Mouse (Mus musculus) CH12.LX (cell line): ENCODE measurements around the gene Gm853. TPM values are rescaled to one million over a fixed set of nuclear protein-coding genes. Genes with fewer than 3 reads are reported as not detected.
"Not testable (repeated sequence)": the region's sequence is repeated elsewhere in the genome, so short reads cannot be mapped to it uniquely, and the experiment has no call there.

Experiments used
- DNase-seq: peaks from one replicate; pipeline ENCODE4 v3.0.0-alpha.2; 2013; ENCODE audit errors: extremely low read depth
- H3K27ac ChIP-seq: 2 replicates; pipeline ENCODE4 v1.5.1; 2012; ENCODE audit warnings: low read depth, mild to moderate bottlenecking, control low read depth, moderate library complexity; ENCODE audit not compliant: insufficient read depth
- H3K27me3 ChIP-seq: replicated peaks from 2 replicates; pipeline ENCODE3; 2012; ENCODE audit warnings: inconsistent platforms
- H3K36me3 ChIP-seq, 2 experiments: replicated peaks in 1 of 2; 2 replicates each; pipeline versions ENCODE3 to v1.6.1; 2012; ENCODE audit warnings: inconsistent platforms in 1 of 2, low read length in 1 of 2, mild to moderate bottlenecking in 1 of 2, mixed read lengths in 1 of 2, moderate library complexity in 1 of 2; ENCODE audit not compliant: control insufficient read depth in 1 of 2, insufficient read depth in 1 of 2
- H3K4me1 ChIP-seq, 2 experiments: 2 replicates each; pipeline ENCODE4 v1.6.1; 2012; ENCODE audit warnings: inconsistent platforms in 1 of 2, moderate library complexity in 1 of 2; ENCODE audit not compliant: insufficient read depth in 2 of 2, control insufficient read depth in 1 of 2
- H3K4me2 ChIP-seq: 2 replicates; pipeline ENCODE4 v1.6.1; 2012; ENCODE audit warnings: low read depth, mild to moderate bottlenecking, control low read depth; ENCODE audit not compliant: poor library complexity, insufficient read depth, severe bottlenecking
- H3K4me3 ChIP-seq, 3 experiments: fragments of 150-350 bp in 1 of 3; sonication (generic) in 1 of 3; replicated peaks in 1 of 3; 2 replicates each; pipeline versions ENCODE3 to v1.5.1; 2011 to 2012; ENCODE audit warnings: low read depth in 2 of 3, low read length in 2 of 3, mild to moderate bottlenecking in 2 of 3, moderate library complexity in 2 of 3, control low read depth in 1 of 3, improper control_type of control experiment in 1 of 3, inconsistent platforms in 1 of 3, mixed read lengths in 1 of 3; ENCODE audit not compliant: poor library complexity in 1 of 3
- H3K79me2 ChIP-seq: replicated peaks from 2 replicates; pipeline ENCODE4 v1.6.1; 2012; ENCODE audit warnings: mild to moderate bottlenecking, moderate library complexity; ENCODE audit not compliant: control insufficient read depth, poor library complexity, insufficient read depth, severe bottlenecking; ENCODE audit errors: extremely low read depth
- H3K9ac ChIP-seq: 2 replicates; pipeline ENCODE4 v1.6.1; 2012; ENCODE audit warnings: low read depth, mild to moderate bottlenecking, control low read depth, moderate library complexity; ENCODE audit not compliant: insufficient read depth
- H3K9me3 ChIP-seq: replicated peaks from 2 replicates; pipeline ENCODE3; 2012; ENCODE audit warnings: low read length, inconsistent platforms, mixed read lengths
- BHLHE40 ChIP-seq: IDR thresholded peaks from 2 replicates; pipeline ENCODE4 v1.6.1; 2011; ENCODE audit warnings: mild to moderate bottlenecking, low read depth, low read length, improper control_type of control experiment
- CHD1 ChIP-seq: IDR thresholded peaks from 2 replicates; pipeline ENCODE4 v1.6.1; 2012; ENCODE audit warnings: low read depth, low read length, improper control_type of control experiment, inconsistent platforms
- CHD2 ChIP-seq: IDR thresholded peaks from 2 replicates; pipeline ENCODE4 v1.6.1; 2011; ENCODE audit warnings: low read length, improper control_type of control experiment
- CTCF ChIP-seq, 2 experiments: IDR thresholded peaks in 1 of 2; conservative IDR thresholded peaks in 1 of 2; 2 replicates each; pipeline ENCODE4 v1.5.1; 2011 to 2012; ENCODE audit warnings: low read depth in 2 of 2, low read length in 2 of 2, improper control_type of control experiment in 1 of 2, inconsistent platforms in 1 of 2, mild to moderate bottlenecking in 1 of 2, moderate library complexity in 1 of 2
- ETS1 ChIP-seq: conservative IDR thresholded peaks from 2 replicates; pipeline ENCODE4 v1.6.1; 2012; ENCODE audit warnings: low read depth, mild to moderate bottlenecking, inconsistent platforms, low read length, improper control_type of control experiment, moderate library complexity
- GABPA ChIP-seq: IDR thresholded peaks from 2 replicates; pipeline ENCODE4 v1.6.1; 2012; ENCODE audit warnings: low read depth, low read length, improper control_type of control experiment, inconsistent platforms; ENCODE audit not compliant: insufficient replicate concordance
- HCFC1 ChIP-seq: IDR thresholded peaks from 2 replicates; pipeline ENCODE4 v1.6.1; 2012; ENCODE audit warnings: low read depth, mild to moderate bottlenecking, inconsistent platforms, low read length, improper control_type of control experiment
- IRF4 ChIP-seq: IDR thresholded peaks from 2 replicates; pipeline ENCODE4 v1.6.1; 2014; ENCODE audit warnings: low read depth, mild to moderate bottlenecking, inconsistent platforms, low read length, improper control_type of control experiment
- KAT2A ChIP-seq: IDR thresholded peaks from 2 replicates; pipeline ENCODE4 v1.6.1; 2012; ENCODE audit warnings: low read length, improper control_type of control experiment, inconsistent platforms; ENCODE audit not compliant: insufficient replicate concordance
- MAFK ChIP-seq: IDR thresholded peaks from 2 replicates; pipeline ENCODE4 v1.6.1; 2011; ENCODE audit warnings: low read length, improper control_type of control experiment; ENCODE audit not compliant: insufficient replicate concordance
- MAX ChIP-seq: IDR thresholded peaks from 2 replicates; pipeline ENCODE4 v1.6.1; 2011; ENCODE audit warnings: low read length, improper control_type of control experiment
- MAZ ChIP-seq: IDR thresholded peaks from 2 replicates; pipeline ENCODE4 v1.6.1; 2012; ENCODE audit warnings: low read depth, mild to moderate bottlenecking, inconsistent platforms, low read length, improper control_type of control experiment, moderate library complexity
- MXI1 ChIP-seq: IDR thresholded peaks from 2 replicates; pipeline ENCODE4 v1.6.1; 2011; ENCODE audit warnings: mild to moderate bottlenecking, low read depth, low read length, improper control_type of control experiment
- MYC ChIP-seq: IDR thresholded peaks from 2 replicates; pipeline ENCODE4 v1.6.1; 2011; ENCODE audit warnings: low read depth, mild to moderate bottlenecking, improper control_type of control experiment, low read length
- POLR2AphosphoS2 ChIP-seq: IDR thresholded peaks from 2 replicates; pipeline ENCODE4 v1.6.1; 2011; ENCODE audit warnings: low read depth, low read length, improper control_type of control experiment
- RCOR1 ChIP-seq: conservative IDR thresholded peaks from 2 replicates; pipeline ENCODE4 v1.6.1; 2012; ENCODE audit warnings: low read depth, mild to moderate bottlenecking, inconsistent platforms, low read length, improper control_type of control experiment
- SIN3A ChIP-seq: IDR thresholded peaks from 2 replicates; pipeline ENCODE4 v1.6.1; 2012; ENCODE audit warnings: low read length, improper control_type of control experiment, inconsistent platforms
- SMC3 ChIP-seq: IDR thresholded peaks from 2 replicates; pipeline ENCODE4 v1.6.1; 2011; ENCODE audit warnings: low read depth, low read length, improper control_type of control experiment
- TBP ChIP-seq: conservative IDR thresholded peaks from 2 replicates; pipeline ENCODE4 v1.6.1; 2011; ENCODE audit warnings: low read depth, low read length, improper control_type of control experiment
- ZC3H11A ChIP-seq: IDR thresholded peaks from 2 replicates; pipeline ENCODE4 v1.6.1; 2012; ENCODE audit warnings: low read depth, mild to moderate bottlenecking, inconsistent platforms, low read length, improper control_type of control experiment
- dilution Hi-C: fragments of 300-500 bp; cut with MboI; formaldehyde crosslinking; loops from 2 replicates; pipeline ENCODE4 v1.14.3; 2020; ENCODE audit warnings: low sequenced_read_pairs; ENCODE audit not compliant: extremely low pct_unique_long_range_greater_than_20kb, extremely low pct_ligation_motif_present
- in situ Hi-C: fragments of 300-500 bp; cut with MboI; formaldehyde crosslinking; loops from 3 replicates; pipeline ENCODE4 v1.14.3; 2019; ENCODE audit warnings: low sequenced_read_pairs, low pct_ligation_motif_present, low pct_unique_long_range_greater_than_20kb, mixed read lengths
- polyA plus RNA-seq: library from polyadenylated mRNA; unstranded; fragments of >175 nt; gene quantifications from 2 replicates; pipeline ENCODE4 v1.2.1, GENCODE M21; 2012; ENCODE audit warnings: low read depth; ENCODE audit not compliant: insufficient read length
- total RNA-seq, 2 experiments: library from RNA; depleted of rRNA; stranded (reverse); fragments of 300-350 nt in 1 of 2; fragments of >200 nt in 1 of 2; gene quantifications; 2 replicates each; pipeline ENCODE4 v1.2.3; 2012 to 2014

Gm853 gene
- total and polyA plus RNA-seq, 3 experiments = not detected

DNA sequence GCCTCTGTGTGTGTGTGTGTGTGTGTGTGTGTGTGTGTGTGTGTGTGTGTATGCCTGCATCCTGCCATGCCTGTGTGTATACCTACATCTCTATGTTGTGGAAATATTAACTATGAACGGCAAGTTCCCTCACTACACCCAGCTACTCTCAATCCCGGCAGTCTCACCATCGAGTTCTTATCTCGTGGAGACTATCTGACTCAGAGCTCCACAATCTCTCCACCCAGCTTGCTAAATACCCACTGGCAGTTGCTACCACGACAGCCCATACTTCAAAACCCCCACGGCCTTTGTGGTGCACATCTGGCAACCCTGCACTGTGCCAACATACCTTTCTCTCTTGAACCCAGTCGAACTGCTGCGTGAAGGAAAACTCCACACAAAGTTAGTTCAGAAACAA is 22.5 kb upstream of the Gm853 start:
- no peak for DNase-seq
- no peaks in the 10 kb centered on the region for H3K36me3 ChIP-seq
- dilution Hi-C loops (no loop called here), in situ Hi-C loops (no loop called here)
- no peak overlapping the region for H3K9ac ChIP-seq
- H3K4me1 ChIP-seq = no peaks in the 10 kb centered on the region
- H3K79me2 ChIP-seq = no peaks in the 10 kb centered on the region
- no peak overlapping the region for H3K4me2 ChIP-seq
- no peak overlapping the region for H3K27ac ChIP-seq
- H3K27me3 ChIP-seq = peaks cover 43% of the 10 kb centered on the region
- H3K4me3 ChIP-seq = no peak overlapping the region
- TF ChIP-seq MYC (no peak), MAFK (no peak), ETS1 (no peak), MXI1 (no peak), MAZ (no peak), MAX (no peak), ZC3H11A (no peak), KAT2A (no peak), HCFC1 (no peak), BHLHE40 (no peak), SIN3A (no peak), GABPA (no peak), TBP (no peak), CHD2 (no peak), CHD1 (no peak), SMC3 (no peak), CTCF (conservative IDR thresholded peaks at IDR 0.05 in 1 of 2, IDR thresholded peaks at IDR 0.05 in 1 of 2; ENCODE audit: low read depth in 2 of 2, low read length in 2 of 2) (no peak), RCOR1 (no peak), IRF4 (no peak), POLR2AphosphoS2 (no peak)
- peaks cover 3% of the 10 kb centered on the region for H3K9me3 ChIP-seq

DNA sequence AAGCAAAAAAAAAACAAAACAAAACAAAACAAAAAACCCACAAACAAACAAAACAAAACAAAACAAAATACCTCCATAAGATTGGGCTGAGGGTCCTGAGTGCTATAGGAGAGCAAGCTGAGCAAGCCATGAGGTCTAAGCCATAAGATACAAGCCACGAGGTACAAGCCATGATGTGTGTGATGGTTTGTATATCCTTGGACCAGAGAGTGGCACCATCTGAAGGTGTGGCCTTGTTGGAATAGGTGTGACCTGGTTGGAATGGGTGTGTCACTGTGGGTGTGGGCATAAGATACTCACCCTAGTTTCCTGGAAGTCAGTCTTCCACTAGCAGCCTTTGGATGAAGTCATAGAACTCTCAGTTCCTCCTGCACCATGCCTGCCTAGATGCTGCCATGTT is 21.4 kb upstream of the Gm853 start:
- H3K27ac ChIP-seq, in situ Hi-C loops, DNase-seq, H3K4me3 ChIP-seq, H3K4me2 ChIP-seq, H3K4me1 ChIP-seq, H3K36me3 ChIP-seq, H3K79me2 ChIP-seq, dilution Hi-C loops, H3K9ac ChIP-seq, H3K9me3 ChIP-seq: not testable (repeated sequence)
- H3K27me3 ChIP-seq = peaks cover 44% of the 10 kb centered on the region
